Mouse (Mus musculus) retina, postnatal 7 days (tissue): ENCODE measurements around the gene Ier5.

Experiments used
- DNase-seq: peaks from one replicate; pipeline ENCODE4 v3.0.0-alpha.2; 2012; ENCODE audit warnings: low read depth, low spot score

Ier5 gene

DNA sequence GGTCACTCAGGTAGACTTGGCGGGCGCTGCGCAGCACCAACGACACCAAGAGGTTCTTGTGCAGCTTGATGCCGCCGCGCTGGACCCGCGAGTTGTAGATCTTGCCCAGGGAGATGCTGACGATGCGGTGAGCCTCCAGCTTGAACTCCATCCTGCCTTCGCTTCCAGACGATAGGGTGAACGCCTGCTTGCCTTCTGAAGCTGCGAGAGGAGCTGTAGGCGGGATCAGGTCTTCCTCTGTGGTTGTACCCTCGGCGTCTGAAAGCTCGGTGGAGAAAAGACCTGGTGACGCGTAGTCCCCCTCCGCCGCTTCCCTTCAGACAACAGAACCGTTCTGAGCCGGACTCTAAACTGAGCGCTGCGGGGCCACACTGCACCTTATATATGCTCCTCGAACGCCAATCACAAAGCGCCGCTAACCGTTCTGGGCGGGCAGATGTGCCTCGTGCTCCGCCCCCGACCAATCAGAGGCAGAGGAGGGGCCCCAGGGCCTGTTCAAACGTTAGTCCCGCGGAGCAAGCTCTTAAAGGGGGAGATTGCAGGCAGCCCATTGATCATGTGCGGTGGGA lies at the start of gene Ier5:
Gene Ier5 (minus strand): TSS at position 357 of the 569 bp plus-strand sequence.
- DNase-seq = peak; percentile 96

DNA sequence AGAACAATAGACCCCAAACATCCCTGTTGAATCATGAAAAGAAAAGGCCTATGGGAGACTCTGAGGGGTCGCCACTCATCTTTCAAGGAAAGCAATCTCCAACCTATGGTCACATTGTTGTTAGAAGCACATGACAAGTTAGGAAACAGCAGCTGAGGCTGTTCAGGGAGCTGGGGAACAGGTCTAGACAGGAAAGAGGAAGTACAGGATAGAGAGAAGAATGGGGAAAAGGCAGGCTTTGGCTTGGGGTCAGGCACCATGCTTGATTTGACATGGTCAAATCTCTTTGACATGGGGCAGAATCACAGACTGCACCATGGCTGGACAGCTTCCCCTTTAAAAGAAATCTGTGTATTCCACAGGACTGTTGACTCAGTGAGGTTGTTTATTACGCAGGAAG lies 47.8 kb upstream of the Ier5 start:
- no peak for DNase-seq

DNA sequence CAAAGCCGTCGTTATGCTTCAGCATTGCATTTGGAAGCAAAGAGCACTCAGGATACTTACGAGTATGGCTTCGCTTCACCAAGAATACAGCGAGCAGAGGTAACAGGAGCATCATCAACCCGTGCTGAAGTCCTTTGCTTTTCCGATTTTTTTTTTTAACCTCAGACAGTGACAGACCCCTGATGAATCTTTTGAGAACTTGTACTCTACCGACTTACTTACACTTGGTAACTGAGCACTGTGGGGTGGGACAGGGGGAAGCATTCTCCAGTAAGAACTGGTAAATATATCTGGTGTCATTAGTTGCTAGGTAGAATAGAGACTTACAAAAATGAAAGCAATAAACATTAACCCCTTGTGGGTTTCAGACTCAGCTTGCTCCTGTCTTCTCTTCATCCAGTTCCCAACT lies 47.1 kb upstream of the Ier5 start, which contains the start of gene Mr1:
Gene Mr1 (minus strand): TSS at position 243 of the 409 bp plus-strand sequence.
- peak; percentile 27 for DNase-seq

DNA sequence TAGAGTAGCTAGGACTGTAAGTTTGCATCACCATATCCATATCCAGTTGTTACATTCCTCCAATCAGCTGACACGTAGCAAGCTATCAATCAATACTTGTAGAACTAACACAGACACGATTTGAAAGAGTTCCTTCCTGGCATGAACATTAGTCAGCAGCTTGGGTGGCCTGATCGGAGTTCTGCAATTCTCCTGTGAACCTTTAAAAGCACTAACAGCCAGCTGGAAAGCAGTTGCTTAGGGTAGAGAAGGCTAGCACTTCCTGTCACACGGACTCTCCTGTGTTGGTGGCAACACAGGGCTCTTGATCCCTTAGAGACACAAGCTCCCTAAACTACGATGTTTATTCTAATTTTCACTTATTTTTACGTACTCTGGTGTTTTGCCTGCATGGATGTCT lies 46.2 kb upstream of the Ier5 start:
- DNase-seq = no peak

DNA sequence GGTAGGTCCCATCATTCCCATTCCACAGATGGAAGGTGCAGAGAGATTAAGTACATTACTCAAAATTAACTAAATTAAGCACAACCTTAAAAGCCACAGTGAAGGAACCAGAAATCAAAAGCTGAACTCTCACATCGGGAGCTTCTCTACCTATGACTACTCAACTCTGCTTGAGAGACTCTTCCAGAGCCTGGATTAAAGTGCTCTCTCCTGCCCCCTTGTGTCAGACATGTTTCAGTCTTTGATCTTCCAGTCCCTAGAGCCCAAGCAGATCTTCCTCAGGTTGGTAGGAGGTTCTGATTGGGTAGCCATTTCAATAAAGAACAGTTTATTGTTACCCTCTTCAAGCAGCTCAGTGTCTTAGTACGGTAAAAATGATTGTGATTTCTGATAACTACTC lies 40.6 kb upstream of the Ier5 start:
- DNase-seq = peak; percentile 28

DNA sequence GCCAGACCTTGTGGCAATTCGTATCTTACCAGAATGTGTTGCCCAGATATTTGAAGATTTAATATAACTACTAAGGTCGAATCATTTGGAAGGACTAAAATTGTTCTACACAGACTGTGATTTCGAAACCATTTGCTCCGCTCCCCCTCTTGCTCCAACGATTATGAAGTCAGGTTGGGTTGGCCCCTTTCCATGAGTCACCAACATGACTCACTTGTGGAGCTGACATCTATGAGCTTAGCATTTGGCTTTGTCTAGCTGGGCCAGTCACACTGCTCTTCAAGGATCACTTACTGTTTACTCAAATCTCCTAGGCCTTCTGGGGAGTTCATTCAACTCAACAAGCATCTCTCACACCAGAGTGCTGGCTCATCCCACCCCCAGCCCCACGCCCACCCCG lies 39.4 kb upstream of the Ier5 start:
- DNase-seq = no peak

DNA sequence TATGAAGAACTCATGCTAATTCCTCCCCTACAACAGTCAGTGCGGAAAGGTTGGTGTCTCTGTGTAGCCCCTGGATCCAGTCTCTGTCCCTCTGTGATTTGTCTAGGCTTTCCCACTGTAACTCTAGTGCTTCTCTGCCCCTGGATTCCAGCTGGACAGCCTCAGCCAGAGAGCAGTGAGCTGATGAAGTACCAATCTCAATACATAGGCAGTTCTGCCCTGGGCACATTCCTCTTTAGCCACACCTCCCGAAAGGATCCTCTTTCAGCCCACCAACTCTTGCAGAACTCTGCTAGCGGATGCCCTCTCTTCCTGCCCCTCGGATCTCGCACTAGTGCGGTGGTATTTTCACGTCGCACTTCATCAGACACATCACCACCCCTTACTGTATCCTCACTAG lies 35.4 kb upstream of the Ier5 start:
- DNase-seq = no peak

DNA sequence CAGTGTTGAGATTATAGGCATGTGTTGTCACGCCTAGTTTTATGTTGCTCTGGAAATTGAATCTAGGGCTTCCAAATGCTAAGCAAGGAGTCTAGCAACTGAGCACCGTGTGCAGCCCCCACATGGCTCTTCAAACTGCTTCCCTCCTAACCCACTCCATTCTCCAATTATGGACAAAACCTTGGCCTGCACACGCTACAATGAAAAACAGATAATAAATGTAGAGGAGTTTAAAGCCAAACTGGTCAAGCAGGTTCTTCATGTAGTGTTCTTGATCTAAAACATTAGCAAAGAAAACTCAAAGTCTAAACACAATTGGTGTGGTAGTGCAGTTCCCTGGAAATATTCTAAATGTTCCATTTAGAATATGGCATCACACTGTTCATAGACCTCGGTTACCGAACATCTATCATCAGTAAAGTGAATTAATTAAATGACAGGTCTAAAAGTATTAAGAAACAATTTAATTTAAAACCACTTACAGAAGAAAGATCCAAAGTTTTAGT lies 28.0 kb upstream of the Ier5 start:
- no peak for DNase-seq

DNA sequence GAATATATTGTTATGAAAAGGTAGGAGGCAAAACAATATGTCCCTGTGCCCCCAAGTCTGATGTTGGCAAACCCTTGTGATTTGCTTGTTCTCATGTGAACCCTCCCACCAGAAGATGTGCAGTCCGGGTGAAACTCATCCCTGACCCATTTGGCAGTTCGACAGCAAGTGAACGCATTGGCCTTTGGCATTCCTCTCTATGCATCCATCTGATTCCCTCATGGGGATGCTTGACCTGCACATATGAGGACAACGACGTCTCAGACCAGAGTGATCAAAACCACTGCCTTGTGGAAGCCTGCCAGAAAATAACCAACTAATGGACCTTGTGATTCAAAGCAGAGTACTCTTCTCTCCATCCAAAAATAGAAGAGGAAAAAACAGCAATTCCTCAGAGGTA lies 27.3 kb upstream of the Ier5 start:
- no peak for DNase-seq

DNA sequence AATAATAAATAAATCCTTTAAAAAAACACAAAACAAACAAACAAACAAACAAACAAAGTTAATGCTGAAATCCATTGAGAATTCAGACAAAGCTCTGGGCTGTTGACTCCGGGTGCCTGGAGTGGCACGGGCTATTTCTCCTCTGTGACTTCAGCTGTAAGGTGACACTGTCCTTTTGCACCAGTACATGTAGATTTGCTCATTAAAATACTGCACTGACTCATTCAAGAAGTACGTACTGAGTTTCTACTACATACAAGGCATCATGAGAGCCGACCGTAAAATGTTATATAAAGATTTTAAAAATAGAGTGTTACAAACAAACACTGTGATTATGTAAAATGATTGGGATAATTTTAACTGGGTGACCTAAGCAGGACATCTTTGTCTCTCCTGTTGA lies 25.0 kb upstream of the Ier5 start:
- DNase-seq = no peak

DNA sequence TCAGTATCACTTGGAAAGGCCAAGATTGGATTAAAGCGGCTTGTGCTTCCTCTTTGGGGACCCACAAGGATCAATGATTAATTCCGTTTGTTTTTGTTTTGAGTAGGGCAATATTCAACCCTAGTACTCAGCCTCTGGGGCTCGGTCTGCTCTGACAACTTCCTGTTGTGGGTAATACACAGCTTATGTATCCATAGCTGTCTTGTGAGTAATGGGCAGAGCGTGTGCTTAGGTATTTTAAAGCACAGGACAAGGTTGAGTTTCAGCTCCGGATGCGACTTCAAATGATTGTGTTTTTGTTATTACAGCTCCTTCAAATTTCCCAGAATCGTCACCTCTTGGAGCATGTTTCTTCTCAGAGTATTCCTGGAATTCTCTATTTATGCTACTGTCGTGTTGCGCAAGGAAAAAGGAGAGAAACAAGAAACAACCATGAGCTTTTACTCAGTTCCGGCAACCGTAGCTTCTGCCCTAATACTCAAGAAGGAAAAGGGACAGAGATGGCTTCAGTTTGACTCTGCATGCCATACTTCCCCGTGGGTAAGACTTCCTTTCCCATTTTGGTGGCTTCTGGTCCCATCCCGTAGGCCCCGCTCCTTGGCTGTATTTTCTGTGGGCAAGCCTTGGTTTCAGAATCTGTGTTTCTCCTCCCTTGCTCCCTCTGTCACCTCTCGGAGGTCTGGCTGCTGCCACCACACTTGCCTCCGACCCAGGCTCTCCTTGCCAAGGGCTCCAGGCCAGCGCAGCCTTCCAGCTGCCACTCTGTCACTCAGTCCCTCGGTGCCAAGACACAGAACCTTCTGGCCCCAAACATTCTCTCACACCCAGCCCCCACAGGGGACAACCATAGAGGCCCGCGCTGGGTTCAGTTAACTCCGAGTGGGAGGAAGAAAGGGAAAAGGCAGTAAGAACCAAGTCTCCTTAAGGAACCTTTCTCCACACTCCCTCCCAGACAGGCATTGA lies 22.8 kb upstream of the Ier5 start:
- DNase-seq = no peak

DNA sequence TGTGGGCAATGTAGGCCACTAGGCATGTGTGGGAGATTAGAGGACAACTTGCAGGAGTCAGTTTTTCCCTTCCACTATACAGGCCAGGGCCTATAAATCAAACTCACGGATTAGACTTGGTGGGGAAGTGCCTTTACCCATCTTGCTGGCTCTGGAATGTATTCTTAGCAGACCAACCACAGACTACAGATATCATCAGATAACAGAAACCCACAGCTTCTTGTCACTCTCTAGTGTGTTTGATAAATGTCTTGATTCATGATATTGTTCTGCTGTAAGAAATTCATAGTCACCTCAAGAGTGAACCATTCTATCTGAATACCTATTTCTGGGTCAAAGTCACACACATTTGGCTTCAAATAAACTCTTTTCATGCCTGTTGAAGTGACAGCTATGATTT lies 20.3 kb upstream of the Ier5 start:
- DNase-seq = no peak

DNA sequence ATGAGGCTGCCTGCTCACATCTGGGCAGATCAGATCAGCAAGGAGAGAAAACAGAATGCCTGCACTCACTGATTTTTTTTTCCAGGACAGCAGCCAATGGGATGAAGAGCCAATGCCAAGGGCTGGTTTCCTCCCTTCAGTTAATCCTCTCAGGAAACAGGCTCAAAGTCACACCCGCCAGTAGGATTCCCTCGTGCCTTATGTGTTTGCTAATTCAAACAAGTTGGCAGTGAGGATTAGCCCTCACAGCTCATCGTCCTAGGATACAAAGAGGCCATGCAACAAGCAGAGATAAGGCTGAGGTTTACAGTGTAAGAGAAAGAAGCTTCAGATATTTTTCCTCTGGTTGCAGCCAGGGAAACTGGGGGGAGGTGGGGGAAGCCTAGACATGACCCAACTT lies 14.5 kb upstream of the Ier5 start:
- peak; percentile 48 for DNase-seq

DNA sequence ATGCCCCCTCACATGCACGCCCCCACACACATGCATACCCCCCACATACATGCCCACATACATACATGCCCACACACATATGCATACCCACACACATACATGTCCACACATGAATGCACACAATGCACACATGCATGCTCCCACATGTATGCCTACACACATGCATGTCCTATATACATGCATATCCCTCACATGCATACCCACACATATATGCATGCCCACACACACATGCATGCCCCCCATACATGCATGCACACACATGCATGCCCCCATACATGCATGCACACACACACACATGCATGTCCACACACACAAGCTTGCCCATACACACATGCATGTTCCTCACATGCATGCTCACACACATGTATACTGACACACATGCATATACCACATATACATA lies 13.4 kb upstream of the Ier5 start:
- DNase-seq = no peak

DNA sequence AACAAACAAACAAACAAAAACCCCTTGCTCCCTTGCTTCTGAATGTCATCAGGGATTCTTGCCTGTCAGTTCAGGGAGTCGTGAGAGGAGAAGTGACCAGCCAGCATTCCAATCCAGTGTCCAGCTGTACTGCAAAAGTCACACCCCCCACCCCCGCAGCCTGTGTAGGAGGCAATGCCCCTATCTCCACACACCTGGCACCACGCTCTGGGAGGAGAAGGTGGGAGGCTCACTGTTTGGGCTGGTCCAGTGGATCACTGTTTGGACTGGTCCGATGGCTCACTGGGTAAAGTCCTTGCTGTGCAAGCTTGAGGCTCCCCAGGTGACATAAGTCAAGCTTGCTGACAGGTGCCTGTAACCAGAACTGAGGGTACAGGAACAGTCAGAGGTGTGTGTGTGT lies 12.7 kb upstream of the Ier5 start:
- DNase-seq = no peak

DNA sequence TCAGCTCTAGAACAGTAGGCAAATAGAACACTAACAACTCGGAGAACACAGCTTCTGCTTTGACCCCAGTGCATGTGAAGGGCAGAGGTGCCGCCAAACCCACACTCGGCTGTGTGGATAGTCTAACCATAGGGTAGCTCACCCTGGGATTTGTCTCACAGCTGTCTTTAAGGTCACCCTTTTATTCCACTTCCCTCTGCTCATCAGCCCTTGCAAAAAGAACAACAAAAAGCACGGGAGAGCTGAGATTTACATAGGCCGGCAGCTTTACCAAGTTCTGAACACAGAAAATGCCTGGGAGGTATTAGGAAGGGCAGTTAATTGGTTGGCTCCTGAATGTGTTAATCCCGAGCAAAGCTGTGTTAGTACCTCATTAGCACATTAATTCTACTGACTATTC lies 12.1 kb upstream of the Ier5 start:
- no peak for DNase-seq

DNA sequence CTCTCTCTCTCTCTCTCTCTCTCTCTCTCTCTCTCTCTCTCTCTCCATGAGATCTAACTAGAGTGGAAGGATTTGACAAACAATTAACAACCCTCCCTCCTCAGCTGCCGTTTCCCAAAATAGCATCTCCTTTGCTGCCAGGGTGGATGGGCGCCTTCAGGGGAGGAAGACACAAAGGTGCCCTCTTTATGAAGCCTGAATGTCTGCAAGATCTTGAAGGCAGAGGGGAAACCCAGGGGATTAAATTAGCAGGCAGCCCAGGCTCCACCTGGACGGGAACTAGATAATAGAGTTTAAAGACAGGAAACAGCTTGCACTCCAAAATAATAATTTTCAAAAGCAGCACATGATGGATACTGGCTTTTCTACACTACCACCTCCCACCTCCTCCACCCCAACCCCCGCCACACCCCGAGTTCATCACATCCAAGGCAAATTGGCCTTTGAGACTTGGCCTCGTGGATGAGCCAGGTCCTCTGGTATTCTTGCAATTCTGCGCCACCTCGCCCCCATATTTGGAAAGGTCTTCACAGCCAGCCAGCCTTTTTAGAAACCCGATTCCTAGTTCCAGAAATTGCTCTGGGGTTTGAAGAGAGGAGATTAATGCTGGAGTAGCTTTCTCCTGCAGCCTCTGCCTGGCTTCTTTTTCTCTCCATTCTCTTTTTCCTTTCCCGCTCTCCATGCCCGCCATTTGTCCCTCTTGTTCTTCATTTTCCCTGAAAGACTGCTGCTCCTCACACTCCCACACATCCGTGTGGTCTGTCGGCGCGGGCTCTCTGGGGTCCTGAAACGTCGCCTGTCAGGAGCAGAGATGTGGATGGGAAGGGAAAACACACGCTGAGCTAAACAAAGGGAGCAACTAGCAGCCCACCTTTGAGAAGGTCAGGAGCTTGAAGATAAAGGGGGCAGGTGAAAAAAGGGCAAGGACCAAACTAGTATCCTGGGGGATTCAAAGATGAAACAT lies 10.2 kb upstream of the Ier5 start:
- DNase-seq = no peak

DNA sequence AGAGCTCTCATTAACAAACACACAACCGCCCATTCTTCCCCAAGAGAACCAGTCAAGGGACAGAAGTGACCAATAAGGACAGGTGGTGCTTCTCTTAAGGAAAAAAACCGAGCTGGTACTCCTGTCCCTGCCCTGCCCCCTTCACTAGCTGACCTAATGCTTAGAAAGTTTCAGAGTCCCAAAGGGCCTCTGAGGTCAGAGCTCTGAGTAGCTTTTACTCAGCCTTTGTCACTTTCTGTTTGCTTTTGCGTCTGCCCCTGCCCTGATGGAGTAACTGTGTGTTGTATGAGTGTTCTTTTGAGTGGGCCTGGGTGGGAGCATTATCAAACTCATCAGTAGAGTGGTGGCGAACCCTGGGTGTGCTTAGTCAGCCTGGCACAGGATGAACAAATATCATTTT lies 9.0 kb upstream of the Ier5 start:
- no peak for DNase-seq

DNA sequence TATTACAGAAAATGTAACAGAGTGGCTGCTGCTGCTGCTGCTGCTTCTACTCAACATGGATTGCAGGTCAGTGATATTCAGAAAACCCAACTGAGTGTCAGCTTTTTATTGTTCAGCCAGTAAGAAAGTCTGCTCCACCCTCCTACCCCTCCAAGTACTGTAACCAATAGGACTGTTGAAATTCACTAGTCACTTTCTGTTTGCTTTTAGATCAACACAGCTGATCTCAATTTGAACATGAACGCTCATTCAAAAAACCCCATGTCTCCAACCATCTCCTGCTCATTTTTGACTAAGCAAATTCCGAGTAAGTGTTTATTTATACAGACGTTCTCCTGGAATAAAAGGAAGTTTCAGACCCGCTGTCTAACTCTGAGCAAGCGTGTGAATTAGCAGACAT lies 8.4 kb upstream of the Ier5 start:
- no peak for DNase-seq

DNA sequence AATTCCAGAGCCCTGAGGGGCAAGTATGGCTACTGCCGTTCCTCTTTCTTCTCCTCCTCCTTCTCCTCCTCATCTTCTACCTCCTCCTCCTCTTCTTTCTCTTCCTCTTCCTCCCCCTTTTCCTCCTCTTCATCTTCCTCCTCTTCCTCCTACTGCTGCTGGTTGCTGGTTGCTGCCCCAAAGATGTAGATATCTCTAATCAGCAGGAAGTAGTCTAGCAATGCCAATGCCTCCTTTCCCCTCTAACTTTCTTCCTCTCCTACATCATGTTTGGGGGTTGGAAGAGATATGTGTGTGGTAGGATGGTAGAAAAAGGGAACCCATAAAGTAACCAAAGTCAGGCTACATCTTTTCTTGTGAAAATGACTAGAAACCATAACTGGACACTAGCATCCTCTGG lies 6.9 kb upstream of the Ier5 start:
- no peak for DNase-seq

DNA sequence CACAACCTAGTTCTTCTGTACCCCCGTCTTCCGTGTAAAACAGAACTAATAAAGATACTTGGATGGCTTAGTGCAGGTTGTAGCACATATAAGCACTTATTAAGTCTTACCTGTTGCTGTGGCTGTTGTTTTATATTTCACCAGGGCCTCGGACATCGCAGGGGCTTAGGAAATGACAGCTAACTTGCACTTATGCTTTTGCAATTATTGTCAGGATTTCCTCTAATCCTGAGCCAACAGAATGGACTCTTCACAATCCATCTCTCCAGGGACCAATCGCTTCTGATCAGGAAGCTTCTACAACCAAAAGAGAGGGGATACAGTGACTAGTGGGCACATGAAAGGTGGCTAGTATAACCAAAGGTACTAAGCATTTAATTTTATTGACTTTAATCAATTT lies 4.6 kb upstream of the Ier5 start:
- no peak for DNase-seq

DNA sequence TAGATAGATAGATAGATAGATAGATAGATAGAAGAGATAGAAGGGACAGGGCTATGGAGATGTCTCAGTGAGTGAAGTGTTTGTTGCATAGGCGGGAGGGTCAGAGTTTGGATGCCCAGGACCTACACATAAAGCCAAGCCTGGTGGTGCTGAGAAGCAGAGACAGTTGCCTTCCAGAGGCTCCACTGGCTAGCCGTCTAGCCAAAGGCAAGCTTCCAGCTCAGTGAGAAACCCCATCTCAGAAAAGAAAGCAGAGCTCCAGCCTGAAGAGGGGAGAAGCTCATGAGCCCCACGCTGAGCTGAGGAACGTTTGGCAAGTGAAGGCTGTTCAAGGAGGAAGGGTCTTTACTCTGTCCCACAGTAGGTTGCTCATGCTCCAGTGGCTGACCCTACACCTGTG lies 3.2 kb upstream of the Ier5 start:
- DNase-seq = no peak
